Mouse (Mus musculus): ENCODE data around the gene Zfp526. TPM values are rescaled to one million over a fixed set of nuclear protein-coding genes. Genes with fewer than 3 reads are reported as not detected.

Gene Zfp526
- total RNA-seq (2012; rRNA removed) = 8.4 and 9.5 TPM in 2 replicates
- 10 to 100 TPM in 1 of 2 experiments, not detected in 1; 14.8 TPM for polyA plus RNA-seq (2012; ENCODE audit: insufficient read depth in 1 of 2, insufficient read length in 2 of 2, low read depth in 1 of 2, low replicate concordance in 2 of 2, missing spikeins in 1 of 2)

GRCm38 (mm10) chr7:25221102-25221883 is at the start of gene Zfp526:
Gene Zfp526 (plus strand): TSS chr7:25221425.
- Histone ChIP-seq H3K9ac (ENCODE audit: control insufficient read depth, low read depth, low read length, poor library complexity, severe bottlenecking) (peak within 1 kb of the TSS; percentile 85), H3K27ac (ENCODE audit: control insufficient read depth, low read depth, low read length) (peak within 1 kb of the TSS; percentile 95), H3K9me3 (replicated peaks; ENCODE audit: insufficient read depth, low read length) (no peaks in the 10 kb centered on the region), H3K27me3 (ENCODE audit: control insufficient read depth in 1 of 2, insufficient read depth in 2 of 2, low read length in 2 of 2) (no peaks in the 10 kb centered on the region), H3K36me3 (ENCODE audit: control insufficient read depth in 1 of 2, insufficient read depth in 2 of 2, low read length in 2 of 2) (peaks cover 1 to 21% of the 10 kb centered on the region in 2 experiments; a peak in 2 of 4 replicates), H3K4me3 (ENCODE audit: control insufficient read depth in 1 of 2, insufficient read depth in 1 of 2, low read depth in 2 of 2, low read length in 2 of 2) (peak within 1 kb of the TSS; percentile 87 to 90), H3K4me1 (ENCODE audit: control insufficient read depth in 1 of 2, insufficient read depth in 2 of 2, low read length in 2 of 2) (peaks cover 0 to 19% of the 10 kb centered on the region in 2 experiments; a peak in 3 of 4 replicates), H3K79me2 (ENCODE audit: control insufficient read depth, insufficient read depth, low read length, poor library complexity) (peaks cover 37% of the 10 kb centered on the region)
- peak; percentile 98 for DNase-seq (ENCODE audit: low read depth, low spot score)
- TF ChIP-seq MAZ (IDR thresholded peaks at IDR 0.05; ENCODE audit: low read depth, low read length) = 0 out of 2 replicates have a peak, but pooled peaks have one; percentile 37
- no peak for TF ChIP-seq RCOR1 (IDR thresholded peaks at IDR 0.05; ENCODE audit: low read depth, low read length)
- no peak for TF ChIP-seq E2F4 (IDR thresholded peaks at IDR 0.05; ENCODE audit: borderline replicate concordance, low read depth, low read length)
- TF ChIP-seq SMC3 (IDR thresholded peaks at IDR 0.05; ENCODE audit: low read depth, low read length) = 0 out of 2 replicates have a peak, but pooled peaks have one; percentile 13
- TF ChIP-seq CHD1 (IDR thresholded peaks at IDR 0.05; ENCODE audit: low read depth, low read length) = peak; percentile 18; the same call in 1 of the 2 replicates
- TF ChIP-seq ELF1 (IDR thresholded peaks at IDR 0.05; ENCODE audit: low read depth, low read length) = 0 out of 2 replicates have a peak, but pooled peaks have one; percentile 18
- TF ChIP-seq ZKSCAN1 (IDR thresholded peaks at IDR 0.05; ENCODE audit: low read depth, low read length) = no peak
- 0 out of 2 replicates have a peak, but pooled peaks have one; percentile 6 for TF ChIP-seq CHD2 (IDR thresholded peaks at IDR 0.05; ENCODE audit: low read length)
- peak; percentile 81 for TF ChIP-seq NELFE (IDR thresholded peaks at IDR 0.05; ENCODE audit: low read depth, low read length)
- TF ChIP-seq UBTF (IDR thresholded peaks at IDR 0.05; ENCODE audit: borderline replicate concordance, insufficient read depth, low read depth, low read length) = no peak
- TF ChIP-seq ZNF384 (IDR thresholded peaks at IDR 0.05; ENCODE audit: low read depth, low read length) = no peak
- TF ChIP-seq GABPA (IDR thresholded peaks at IDR 0.05; ENCODE audit: low read depth, low read length) = no peak
- no peak for TF ChIP-seq JUND (IDR thresholded peaks at IDR 0.05; ENCODE audit: low read depth, low read length)
- TF ChIP-seq USF2 (IDR thresholded peaks at IDR 0.05; ENCODE audit: borderline replicate concordance in 1 of 2, insufficient read depth in 1 of 2, low read depth in 1 of 2, low read length in 2 of 2) = 0 out of 4 replicates have a peak, but pooled peaks of 1 of the 2 experiments have one; percentile 42
- TF ChIP-seq BHLHE40 (IDR thresholded peaks at IDR 0.05; ENCODE audit: borderline replicate concordance, low read depth, low read length) = no peak
- TF ChIP-seq MAFK (IDR thresholded peaks at IDR 0.05; ENCODE audit: borderline replicate concordance, low read depth, low read length) = no peak
- TF ChIP-seq POLR2AphosphoS5 (IDR thresholded peaks at IDR 0.05; ENCODE audit: borderline replicate concordance, low read depth, low read length) = no peak
- TF ChIP-seq ETS1 (IDR thresholded peaks at IDR 0.05; ENCODE audit: low read depth, low read length) = peak; percentile 26
- TF ChIP-seq CTCF (IDR thresholded peaks at IDR 0.05 in 2 of 3, conservative IDR thresholded peaks at IDR 0.05 in 1 of 3; ENCODE audit: control insufficient read depth in 1 of 3, insufficient read depth in 1 of 3, low read depth in 2 of 3, low read length in 3 of 3, poor library complexity in 1 of 3, severe bottlenecking in 1 of 3) = peak in 2 of 3 experiments; percentile 4 to 19; a peak in 2 of 6 replicates
- no peak for TF ChIP-seq MAX (IDR thresholded peaks at IDR 0.05; ENCODE audit: low read length)
- peak; percentile 79 for TF ChIP-seq POLR2AphosphoS2 (IDR thresholded peaks at IDR 0.05; ENCODE audit: low read length)
- no peak for TF ChIP-seq MYB (IDR thresholded peaks at IDR 0.05; ENCODE audit: low read depth, low read length)
- peak; percentile 81 to 91 for TF ChIP-seq POLR2A (IDR thresholded peaks at IDR 0.05; ENCODE audit: control insufficient read depth in 1 of 2, insufficient read depth in 1 of 2, low read depth in 1 of 2, low read length in 2 of 2, poor library complexity in 1 of 2)
- no peak; the same call in 1 of the 2 replicates for TF ChIP-seq RAD21 (IDR thresholded peaks at IDR 0.05; ENCODE audit: low read depth, low read length)
- peak; percentile 29; the same call in 1 of the 2 replicates for TF ChIP-seq TCF12 (IDR thresholded peaks at IDR 0.05; ENCODE audit: low read depth, low read length)
- no peak for TF ChIP-seq ZC3H11A (IDR thresholded peaks at IDR 0.05; ENCODE audit: low read depth, low read length)
- no peak for TF ChIP-seq MEF2A (IDR thresholded peaks at IDR 0.05; ENCODE audit: extremely low read depth, insufficient replicate concordance, low read depth, low read length, poor library complexity, severe bottlenecking)
- TF ChIP-seq GATA1 (IDR thresholded peaks at IDR 0.05; ENCODE audit: low read depth, low read length) = no peak
- peak; percentile 65 for TF ChIP-seq ZMIZ1 (IDR thresholded peaks at IDR 0.05; ENCODE audit: low read depth, low read length)
- no peak for TF ChIP-seq TAL1 (IDR thresholded peaks at IDR 0.05; ENCODE audit: low read length)
- TF ChIP-seq KAT2A (conservative IDR thresholded peaks at IDR 0.05; ENCODE audit: low read depth, low read length) = no peak; the same call in 1 of the 2 replicates
- no peak for TF ChIP-seq EP300 (IDR thresholded peaks at IDR 0.05; ENCODE audit: low read depth in 1 of 2, low read length in 2 of 2)
- TF ChIP-seq TBP (IDR thresholded peaks at IDR 0.05; ENCODE audit: low read depth, low read length) = no peak; the same call in 1 of the 2 replicates
- peak; percentile 97 for TF ChIP-seq NRF1 (IDR thresholded peaks at IDR 0.05; ENCODE audit: insufficient read depth, low read depth, low read length, poor library complexity, severe bottlenecking)
